ENCODE assay signal across 14 mouse cellular contexts in genomic region chr14:23493750-23494495, GRCm38 (mm10).
DNase-seq lines count a peak whose midpoint lies in the region; ATAC-seq lines count a peak whose summit lies in the region.
"Had no signal": no experiment of that assay in that cellular context is flagged by ENCODE, and none has a peak within 500 bp of the region (broad histone marks: within the 10 kb centered on the region; RNA-seq: fewer than 3 reads in every experiment).

No protein-coding gene starts in this region.

- H3K4me3 ChIP-seq in limb, embryonic 13.5 days: no peak overlapping the region
- H3K4me3 ChIP-seq in limb, embryonic 10.5 days: no peak overlapping the region
- H3K4me3 ChIP-seq in embryonic facial prominence, embryonic 12.5 days: no peak overlapping the region
- no peak overlapping the region for H3K4me3 ChIP-seq in limb, embryonic 15.5 days
- H3K4me3 ChIP-seq: forebrain, embryonic 12.5 days; heart, embryonic 13.5 days; megakaryocyte, embryonic 14.5 days had no signal

- H3K36me3 ChIP-seq in limb, embryonic 13.5 days: no peaks in the 10 kb centered on the region
- no peaks in the 10 kb centered on the region for H3K36me3 ChIP-seq in limb, embryonic 10.5 days
- no peaks in the 10 kb centered on the region for H3K36me3 ChIP-seq in embryonic facial prominence, embryonic 12.5 days
- no peaks in the 10 kb centered on the region for H3K36me3 ChIP-seq in limb, embryonic 15.5 days
- H3K36me3 ChIP-seq: forebrain, embryonic 12.5 days; heart, embryonic 13.5 days had no signal

- no peaks in the 10 kb centered on the region for H3K27me3 ChIP-seq in limb, embryonic 13.5 days
- H3K27me3 ChIP-seq in limb, embryonic 10.5 days (ENCODE audit: low read depth, poor library complexity, severe bottlenecking): no peaks in the 10 kb centered on the region
- no peaks in the 10 kb centered on the region for H3K27me3 ChIP-seq in embryonic facial prominence, embryonic 12.5 days
- no peaks in the 10 kb centered on the region for H3K27me3 ChIP-seq in limb, embryonic 15.5 days
- H3K27me3 ChIP-seq: forebrain, embryonic 12.5 days; heart, embryonic 13.5 days; megakaryocyte, embryonic 14.5 days had no signal

- H3K27ac ChIP-seq in limb, embryonic 13.5 days: 0 out of 2 replicates have a peak overlapping the region, but pooled peaks have one; percentile 29
- H3K27ac ChIP-seq in limb, embryonic 10.5 days: no peak overlapping the region
- peak overlapping the region; percentile 82 for H3K27ac ChIP-seq in embryonic facial prominence, embryonic 12.5 days
- peak overlapping the region; percentile 74 for H3K27ac ChIP-seq in limb, embryonic 15.5 days
- H3K27ac ChIP-seq: forebrain, embryonic 12.5 days; heart, embryonic 13.5 days; hindbrain, postnatal 0 days had no signal

- DNase-seq in heart, adult 18-20 months: peak; percentile 9 to 17
- DNase-seq in heart, postnatal 4 days: no peak
- no peak for DNase-seq in limb, embryonic 10.5 days (ENCODE audit: low spot score)
- DNase-seq in thymus, postnatal 10 days (ENCODE audit: low spot score in 2 of 2): no peak
- DNase-seq: thymus, postnatal 4 days had no signal

- ATAC-seq in limb, embryonic 13.5 days (ENCODE audit: low FRiP score, low read depth): no peak; the same call in 1 of the 2 replicates
- peak; percentile 62 for ATAC-seq in embryonic facial prominence, embryonic 12.5 days (ENCODE audit: insufficient number of reproducible peaks, insufficient read depth, low FRiP score, low TSS enrichment)
- no peak for ATAC-seq in limb, embryonic 15.5 days (ENCODE audit: insufficient number of reproducible peaks, low FRiP score, low TSS enrichment, low read depth)
- no peak for ATAC-seq in erythroid progenitor cell, adult 5-6 weeks (replicated peaks; ENCODE audit: low FRiP score, poor library complexity, severe bottlenecking)

- H3K9me3 ChIP-seq in limb, embryonic 13.5 days: no peaks in the 10 kb centered on the region
- no peaks in the 10 kb centered on the region for H3K9me3 ChIP-seq in limb, embryonic 10.5 days (replicated peaks)
- no peaks in the 10 kb centered on the region for H3K9me3 ChIP-seq in embryonic facial prominence, embryonic 12.5 days
- no peaks in the 10 kb centered on the region for H3K9me3 ChIP-seq in limb, embryonic 15.5 days
- H3K9me3 ChIP-seq: forebrain, embryonic 12.5 days; heart, embryonic 13.5 days had no signal

- H3K9ac ChIP-seq in limb, embryonic 13.5 days: no peak overlapping the region
- H3K9ac ChIP-seq in embryonic facial prominence, embryonic 12.5 days: no peak overlapping the region
- no peak overlapping the region for H3K9ac ChIP-seq in limb, embryonic 15.5 days
- H3K9ac ChIP-seq: forebrain, embryonic 12.5 days; heart, embryonic 13.5 days had no signal

- no peak overlapping the region for H3K4me2 ChIP-seq in limb, embryonic 13.5 days (replicated peaks)
- H3K4me2 ChIP-seq in embryonic facial prominence, embryonic 12.5 days (replicated peaks): no peak overlapping the region
- no peak overlapping the region for H3K4me2 ChIP-seq in limb, embryonic 15.5 days
- H3K4me2 ChIP-seq: forebrain, embryonic 12.5 days; heart, embryonic 13.5 days; liver, embryonic 11.5 days had no signal

- peaks cover 6% of the 10 kb centered on the region for H3K4me1 ChIP-seq in limb, embryonic 13.5 days
- peaks cover 11% of the 10 kb centered on the region for H3K4me1 ChIP-seq in limb, embryonic 10.5 days
- H3K4me1 ChIP-seq in embryonic facial prominence, embryonic 12.5 days: peaks cover 7% of the 10 kb centered on the region; the same call in 1 of the 2 replicates
- peaks cover 11% of the 10 kb centered on the region; the same call in 1 of the 2 replicates for H3K4me1 ChIP-seq in limb, embryonic 15.5 days
- H3K4me1 ChIP-seq: forebrain, embryonic 12.5 days; megakaryocyte, embryonic 14.5 days had no signal

- 58% methylated on average over 8 of the region's 8 CpGs for WGBS in limb, embryonic 13.5 days
- 87% methylated on average over 8 of the region's 8 CpGs for WGBS in limb, embryonic 10.5 days
- WGBS in embryonic facial prominence, embryonic 12.5 days: 50% methylated on average over 8 of the region's 8 CpGs
- WGBS in limb, embryonic 15.5 days: 46% methylated on average over 8 of the region's 8 CpGs

Comparison
In these comparisons a context has a peak if more than half of its experiments do, and no peak if none do; other contexts are left out.
1. DNase-seq: peak in heart, adult 18-20 months (2 of 2); none in heart, postnatal 4 days (single experiment), limb, embryonic 10.5 days (single experiment) and thymus, postnatal 10 days (0 of 2).